Mouse (Mus musculus): ENCODE data around the gene Cadps2. TPM values are rescaled to one million over a fixed set of nuclear protein-coding genes. Genes with fewer than 3 reads are reported as not detected.

Cadps2 gene
- total RNA-seq, 2 experiments from 2014 or later, result 0.75 to 0.99 TPM

DNA sequence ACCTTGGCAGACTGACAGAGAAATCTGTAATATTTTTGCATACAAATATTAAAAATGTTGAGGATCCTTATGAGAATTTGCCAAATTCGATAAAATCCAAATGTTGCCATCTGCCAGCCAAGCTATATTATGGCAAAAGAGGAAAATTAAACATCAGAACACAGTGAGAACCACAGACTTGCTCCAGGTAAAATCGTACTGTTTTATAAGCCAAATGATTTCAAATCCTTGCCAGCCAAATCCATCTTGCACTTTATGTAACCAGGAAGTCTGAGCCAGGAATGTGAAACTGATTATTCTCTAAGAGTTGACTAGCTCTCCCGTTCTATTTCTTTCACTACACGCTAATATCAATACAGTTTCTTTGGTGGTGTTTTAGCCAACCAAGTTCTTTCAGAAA is 269.5 kb downstream of the Cadps2 start:
- ATAC-seq (replicated peaks; ENCODE audit: poor library complexity), result no peak

GRCm38 (mm10) chr6:23568688-23569087 is 270.5 kb downstream of the Cadps2 start:
- ATAC-seq (replicated peaks; ENCODE audit: poor library complexity), result no peak

- no peak for ATAC-seq (replicated peaks; ENCODE audit: poor library complexity)
Observed at GRCm38 (mm10) chr6:23567651-23568050, 271.6 kb downstream of the Cadps2 start.

DNA sequence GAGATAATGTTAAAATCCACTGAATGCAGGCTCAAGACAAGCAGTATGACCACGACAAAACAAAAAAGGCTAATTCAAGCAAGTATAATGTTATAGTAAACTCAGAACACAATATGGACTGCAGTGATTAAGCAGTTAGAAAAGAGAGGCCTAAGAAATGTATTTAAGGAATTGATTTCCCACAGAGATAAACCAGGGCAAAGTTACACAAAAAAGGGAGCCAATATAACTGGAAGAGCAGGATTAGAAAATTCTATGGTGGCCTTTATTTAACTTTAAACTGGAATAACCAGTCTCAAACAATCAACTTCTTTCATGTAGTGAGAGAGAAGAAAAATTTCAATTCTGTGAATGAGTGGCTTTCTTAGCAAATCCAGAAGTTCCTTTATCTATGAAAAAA is 289.3 kb downstream of the Cadps2 start:
- ATAC-seq (replicated peaks; ENCODE audit: poor library complexity), result no peak

DNA sequence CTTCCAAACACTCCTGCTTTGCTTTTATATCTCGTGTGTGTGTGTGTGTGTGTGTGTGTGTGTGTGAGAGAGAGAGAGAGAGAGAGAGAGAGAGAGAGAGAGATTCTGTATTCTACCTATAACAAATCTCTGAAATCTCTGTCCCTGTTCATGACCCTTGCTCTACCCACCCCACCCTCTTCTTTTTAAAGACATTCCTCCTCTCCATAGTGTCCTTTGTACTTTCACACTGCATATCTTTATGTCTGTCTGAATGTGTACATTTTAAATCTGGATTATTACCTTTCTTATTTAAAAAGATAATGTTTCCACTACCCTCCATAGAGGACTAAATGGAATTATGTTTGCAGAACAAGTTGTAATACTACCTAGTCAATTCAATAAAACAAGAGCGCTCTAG is 315.5 kb downstream of the Cadps2 start:
- no peak for ATAC-seq (replicated peaks; ENCODE audit: poor library complexity)

DNA sequence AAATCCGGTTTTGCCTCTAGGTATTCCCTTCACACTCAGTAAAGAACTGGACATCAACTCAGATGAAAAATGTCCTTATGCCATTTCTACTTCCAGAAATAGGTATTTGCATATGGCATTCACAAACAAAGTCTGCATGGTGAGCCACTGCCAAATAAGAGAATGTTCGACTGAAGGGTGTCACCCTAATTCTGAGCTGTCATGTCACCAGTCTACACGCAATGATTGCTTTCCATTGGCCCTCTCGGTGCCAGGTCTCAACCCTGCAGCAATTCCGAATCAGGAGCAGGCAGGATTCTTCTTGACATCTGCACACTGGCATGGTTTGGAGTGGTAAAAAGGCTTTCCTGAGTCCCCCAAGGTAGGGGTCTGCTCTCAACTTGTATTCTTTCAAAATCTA is 316.7 kb downstream of the Cadps2 start:
- no peak for ATAC-seq (replicated peaks; ENCODE audit: poor library complexity)

DNA sequence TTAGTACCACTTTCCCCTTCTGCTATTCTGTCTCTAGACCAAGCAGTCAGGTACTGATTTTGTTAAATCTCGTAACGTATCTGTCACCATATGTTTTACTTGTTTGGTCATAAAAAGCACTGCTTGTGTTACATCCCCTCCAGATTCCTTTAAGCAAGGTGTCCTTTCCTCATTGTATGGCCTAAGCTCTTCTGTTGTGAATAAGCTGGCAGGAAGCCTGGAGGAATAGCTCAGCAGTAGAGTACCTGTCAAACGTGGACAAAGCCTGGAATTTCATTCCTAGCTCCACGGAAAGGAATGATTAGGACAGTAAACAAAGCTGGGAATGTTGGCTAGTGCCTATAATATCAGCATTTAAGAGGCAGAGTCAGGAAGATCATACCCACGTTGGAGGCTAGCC is 340.6 kb downstream of the Cadps2 start:
- no peak for ATAC-seq (replicated peaks; ENCODE audit: poor library complexity)

- no peak; the same call in 1 of the 2 replicates for ATAC-seq (replicated peaks; ENCODE audit: poor library complexity)
Observed at GRCm38 (mm10) chr6:23491804-23492203, 347.4 kb downstream of the Cadps2 start.

- no peak for ATAC-seq (replicated peaks; ENCODE audit: poor library complexity)
Observed at GRCm38 (mm10) chr6:23490431-23490830, 348.8 kb downstream of the Cadps2 start.

GRCm38 (mm10) chr6:23489046-23489445 is 350.2 kb downstream of the Cadps2 start:
- no peak for ATAC-seq (replicated peaks; ENCODE audit: poor library complexity)

DNA sequence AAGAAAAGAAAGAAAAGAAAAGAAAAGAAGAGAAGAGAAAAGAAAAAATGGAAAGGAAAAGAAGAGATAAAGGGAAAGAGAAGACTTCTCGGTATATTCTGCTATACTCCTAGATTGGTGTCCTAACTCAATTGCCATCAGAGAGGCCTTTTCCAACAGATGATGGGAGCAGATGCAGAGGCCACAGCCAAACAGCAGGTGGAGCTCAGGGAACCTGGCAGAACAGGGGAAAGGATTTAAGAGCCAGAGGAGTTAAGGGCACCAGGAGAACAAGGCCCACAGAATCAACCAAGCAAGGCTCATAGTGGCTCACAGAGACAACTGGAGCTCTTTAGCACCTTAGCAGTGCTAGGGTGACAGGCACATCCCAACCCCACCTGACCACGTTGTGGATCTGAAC is 366.5 kb downstream of the Cadps2 start:
- peak; percentile 50; the same call in 1 of the 2 replicates for ATAC-seq (replicated peaks; ENCODE audit: poor library complexity)

DNA sequence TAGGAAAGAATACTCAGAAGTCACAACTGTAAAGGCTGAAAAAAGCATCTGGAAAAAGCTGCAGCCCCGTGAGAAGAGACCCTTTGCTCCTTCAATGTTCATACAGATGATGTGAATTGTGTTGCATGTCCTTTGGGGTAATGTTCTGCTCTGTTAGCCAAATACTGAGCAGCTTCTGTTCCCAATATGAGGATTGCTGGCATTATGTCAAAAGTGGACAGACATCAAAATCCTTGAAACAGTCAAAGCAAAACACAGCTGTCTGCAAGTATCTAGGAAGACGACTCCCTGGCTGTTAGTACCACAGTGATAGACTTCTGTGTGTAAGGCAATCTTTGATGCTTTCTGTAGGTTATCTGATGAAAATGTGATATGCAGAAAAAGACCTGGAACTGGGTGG is 367.4 kb downstream of the Cadps2 start:
- ATAC-seq (replicated peaks; ENCODE audit: poor library complexity), result no peak

DNA sequence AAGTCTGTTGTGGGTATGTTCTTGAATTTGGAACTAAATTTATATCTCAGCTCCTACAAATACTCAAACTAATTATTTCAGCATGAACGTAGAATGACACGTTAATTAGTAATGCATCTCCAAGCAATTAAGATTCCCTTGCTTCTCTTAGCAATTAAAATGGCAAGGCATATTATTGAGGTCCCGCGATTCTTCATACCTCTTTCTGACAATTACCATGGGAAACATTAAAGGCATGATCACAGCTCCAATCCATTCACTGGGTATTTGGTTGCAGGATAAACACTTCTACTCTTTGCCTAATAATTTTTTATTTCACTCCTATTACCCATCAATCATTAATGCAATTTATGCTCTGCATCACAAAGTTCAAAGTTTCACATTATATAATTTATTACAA is 371.3 kb downstream of the Cadps2 start:
- no peak for ATAC-seq (replicated peaks; ENCODE audit: poor library complexity)

DNA sequence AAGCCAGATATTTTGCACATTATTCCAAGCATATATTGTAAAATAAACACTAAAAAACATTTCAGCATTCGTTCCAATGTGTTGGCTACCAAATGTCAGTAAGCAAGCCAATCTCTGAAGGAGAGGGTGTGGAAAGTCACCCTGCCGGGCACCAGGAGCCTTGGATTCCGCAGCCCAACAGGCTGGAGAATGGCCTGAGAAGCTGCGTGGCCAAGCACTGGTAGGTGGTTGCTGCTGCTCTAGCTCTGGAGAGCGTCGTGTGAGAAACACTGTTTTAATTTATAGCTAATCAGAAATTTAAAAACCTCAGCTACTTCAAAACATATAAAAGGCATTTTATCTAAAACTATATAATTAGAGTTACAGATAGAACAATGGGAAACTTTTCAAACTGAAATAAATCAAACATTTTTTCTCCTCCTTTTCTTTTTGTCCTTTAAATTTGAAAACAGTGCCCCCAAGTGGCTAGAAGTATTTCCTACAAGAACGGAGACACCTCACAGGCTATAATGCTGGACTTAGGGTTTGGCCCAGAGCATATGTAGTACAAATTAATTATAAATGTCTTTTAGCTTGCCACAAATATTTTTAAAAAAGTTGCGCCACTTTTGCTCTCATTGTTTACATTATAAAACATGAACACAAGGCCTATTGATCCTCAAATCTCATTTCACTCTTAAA is 376.5 kb downstream of the Cadps2 start:
- ATAC-seq (replicated peaks; ENCODE audit: poor library complexity), result peak; percentile 70

GRCm38 (mm10) chr6:23457748-23458147 is 381.5 kb downstream of the Cadps2 start:
- ATAC-seq (replicated peaks; ENCODE audit: poor library complexity), result peak; percentile 87

GRCm38 (mm10) chr6:23453907-23454306 is 385.3 kb downstream of the Cadps2 start:
- ATAC-seq (replicated peaks; ENCODE audit: poor library complexity), result no peak

- ATAC-seq (replicated peaks; ENCODE audit: poor library complexity), result no peak
Observed at GRCm38 (mm10) chr6:23439897-23440296, 399.3 kb downstream of the Cadps2 start.

- ATAC-seq (replicated peaks; ENCODE audit: poor library complexity), result no peak
Observed at GRCm38 (mm10) chr6:23410256-23411049, 428.8 kb downstream of the Cadps2 start.

DNA sequence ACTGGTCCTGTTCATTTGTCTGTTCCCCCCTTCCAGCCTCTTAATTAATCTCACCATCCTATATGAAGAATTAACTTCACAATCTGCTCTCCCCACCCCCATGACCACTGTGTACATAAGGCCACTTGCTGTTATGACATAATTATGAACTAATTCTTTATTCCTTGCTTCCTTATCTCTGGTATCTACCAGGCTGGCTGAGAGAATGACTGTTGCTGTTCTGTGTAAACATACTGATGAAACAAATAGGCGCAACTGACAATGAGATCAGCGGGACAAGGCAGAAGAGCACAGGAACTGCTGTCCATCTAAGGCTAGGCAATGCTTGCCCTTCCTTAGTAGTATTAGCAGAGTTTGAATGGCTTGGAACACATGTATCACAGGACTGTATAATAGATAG is 445.1 kb downstream of the Cadps2 start:
- ATAC-seq (replicated peaks; ENCODE audit: poor library complexity), result no peak

GRCm38 (mm10) chr6:23392711-23393110 is 446.5 kb downstream of the Cadps2 start:
- ATAC-seq (replicated peaks; ENCODE audit: poor library complexity), result no peak

DNA sequence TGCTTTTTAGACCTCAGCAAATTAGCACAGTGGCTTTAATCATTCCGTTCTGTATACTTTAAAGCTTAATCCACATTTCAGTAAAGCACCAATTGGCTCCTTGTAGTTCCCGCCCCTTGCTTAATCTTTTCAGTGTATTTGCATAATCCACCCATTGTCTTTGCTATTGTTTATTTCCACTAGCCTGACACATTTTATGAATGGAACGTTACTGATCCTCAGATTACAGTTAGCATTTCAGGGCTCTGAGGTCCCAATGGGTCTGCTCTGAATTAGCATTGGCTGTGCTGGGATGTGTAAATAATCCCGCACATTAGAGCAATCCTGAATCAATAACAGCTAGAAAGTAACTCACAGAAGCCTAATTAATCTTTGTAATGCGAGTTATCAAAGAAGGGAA is 452.5 kb downstream of the Cadps2 start:
- no peak for ATAC-seq (replicated peaks; ENCODE audit: poor library complexity)

DNA sequence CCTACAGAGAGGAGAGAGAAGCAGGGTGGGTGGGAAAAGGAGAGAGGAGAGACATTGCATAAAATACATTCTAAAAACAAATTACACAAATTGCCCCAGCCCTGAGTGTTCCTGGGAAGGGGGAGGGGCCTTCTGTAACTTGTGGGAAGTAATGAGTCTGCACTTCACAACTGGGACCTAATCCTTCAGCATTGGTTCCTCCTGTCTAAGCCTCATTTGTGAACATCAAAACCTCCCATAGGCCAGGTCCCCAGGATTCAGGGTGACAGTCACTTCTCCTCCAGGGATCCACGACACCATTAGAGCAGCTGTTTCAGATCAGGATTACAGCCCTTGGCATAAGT is 456.2 kb downstream of the Cadps2 start:
- no peak for ATAC-seq (replicated peaks; ENCODE audit: poor library complexity)
